Mouse (Mus musculus) neural tube, postnatal 0 days (tissue): ENCODE measurements around the gene Bbs12. TPM values are rescaled to one million over a fixed set of nuclear protein-coding genes. Genes with fewer than 3 reads are reported as not detected.

Source experiments
- polyA plus RNA-seq: library from polyadenylated mRNA; unstranded; fragments of >200 nt; fragmentation: Nextera tagmentation; extraction: Ambion mirVana; gene quantifications from 2 replicates; pipeline ENCODE4 v1.2.1, GENCODE M21; 2015

Bbs12 gene
- polyA plus RNA-seq, result 4.6 and 5.0 TPM in 2 replicates

DNA sequence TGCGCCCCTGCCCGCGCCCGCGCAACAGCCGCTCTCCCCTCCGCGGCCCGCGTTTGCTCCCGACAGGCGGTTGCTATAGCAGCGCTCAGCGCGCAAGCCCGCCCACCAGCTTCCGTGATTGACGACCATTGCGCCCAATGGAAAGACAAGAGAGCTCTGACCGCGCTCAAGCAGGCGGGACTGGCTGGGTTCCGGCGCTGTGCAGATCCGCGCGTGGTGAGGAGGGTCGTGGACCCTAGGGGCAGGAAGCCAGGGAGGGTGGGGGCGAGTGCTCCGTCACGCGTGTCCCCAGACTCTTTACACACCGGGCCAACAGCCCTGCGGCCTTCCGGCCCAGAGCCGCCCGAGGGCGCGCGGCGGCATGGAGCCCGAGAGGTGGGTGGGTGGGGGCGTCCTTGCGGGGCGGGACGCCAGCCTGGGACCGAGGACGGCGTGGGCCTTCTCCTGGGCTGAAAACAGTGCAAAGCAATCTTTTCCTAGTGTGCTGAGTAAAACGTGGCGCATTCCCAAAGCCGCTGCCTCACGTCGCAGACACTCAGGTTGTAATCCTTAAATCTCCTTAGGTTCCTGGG lies at the start of gene Bbs12, which contains the start of gene Cetn4:
TSS of gene Bbs12 (plus strand) at position 185 of the 572 bp plus-strand sequence.
TSS of gene Cetn4 (minus strand) at position 339 of the 572 bp plus-strand sequence.

DNA sequence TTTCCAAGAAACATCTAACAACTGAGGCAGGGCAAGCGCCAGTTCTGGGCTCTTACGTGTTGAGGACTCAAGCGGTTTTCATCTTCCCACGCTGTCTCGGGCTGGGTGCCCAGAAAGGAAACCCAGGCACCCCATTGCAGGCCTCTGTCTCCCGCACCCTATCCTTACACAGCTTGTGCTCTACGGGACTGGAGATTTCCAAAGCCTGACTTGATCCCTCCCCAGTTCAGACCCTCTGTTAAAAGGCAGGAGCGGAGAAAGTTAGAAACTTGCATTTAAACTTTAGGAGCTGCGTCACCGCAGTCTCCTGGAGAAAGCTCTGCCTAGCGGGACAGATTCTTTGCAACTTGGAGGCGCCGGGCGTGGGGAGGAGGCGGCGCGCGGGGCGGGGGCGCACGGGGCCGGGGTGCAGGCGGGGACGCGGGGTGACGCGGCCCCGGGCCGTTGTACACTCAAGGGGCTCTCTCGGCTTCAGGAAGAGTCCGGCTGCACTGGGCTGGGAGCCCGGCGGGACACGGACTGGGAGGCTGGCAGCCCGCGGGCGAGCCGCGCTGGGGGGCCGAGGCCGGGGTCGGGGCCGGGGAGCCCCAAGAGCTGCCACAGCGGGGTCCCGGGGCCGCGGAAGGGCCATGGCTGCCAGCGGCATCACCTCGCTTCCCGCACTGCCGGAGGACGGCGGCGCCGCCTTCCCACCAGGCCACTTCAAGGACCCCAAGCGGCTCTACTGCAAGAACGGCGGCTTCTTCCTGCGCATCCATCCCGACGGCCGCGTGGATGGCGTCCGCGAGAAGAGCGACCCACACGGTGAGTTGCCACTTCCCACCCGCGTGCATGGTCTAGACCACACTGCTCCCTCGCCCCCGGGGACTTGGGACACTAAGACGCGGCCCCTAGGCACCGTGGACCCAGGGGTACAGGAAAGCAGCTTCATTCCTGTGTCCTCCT lies 36.1 kb downstream of the Bbs12 start, which contains the start of gene Fgf2:
TSS of gene Fgf2 (plus strand) at position 126 of the 945 bp plus-strand sequence.

Other genes with a start within 250 kb of the Bbs12 start
- gene Adad1, start 249.0 kb upstream of the Bbs12 start, polyA plus RNA-seq, result 0.06 TPM in 1 of 2 replicates, not detected in the other
- 0.42 and 0.63 TPM in 2 replicates for gene Il2, start 186.6 kb upstream of the Bbs12 start, polyA plus RNA-seq
- not detected in 2 replicates for gene Il21, start 79.9 kb upstream of the Bbs12 start, polyA plus RNA-seq
- 3.6 and 3.7 TPM in 2 replicates for gene Cetn4, start 154 bp downstream of the Bbs12 start, polyA plus RNA-seq
- 1.1 TPM in 2 replicates for gene Fgf2, start 35.8 kb downstream of the Bbs12 start, polyA plus RNA-seq
- gene Spata5, start 107.3 kb downstream of the Bbs12 start, polyA plus RNA-seq, result 18.5 and 22.6 TPM in 2 replicates
- 8.2 and 9.9 TPM in 2 replicates for gene Nudt6, start 107.7 kb downstream of the Bbs12 start, polyA plus RNA-seq